Mouse (Mus musculus) myocyte (in vitro differentiated cells): Measurements from ENCODE around the gene Spsb2.

Source experiments
- CEBPB ChIP-seq: IDR thresholded peaks from 2 replicates; pipeline ENCODE4 v1.6.1; 2011; ENCODE audit warnings: mild to moderate bottlenecking, moderate library complexity; ENCODE audit not compliant: poor library complexity, insufficient read depth, severe bottlenecking
- E2F4 ChIP-seq: IDR thresholded peaks from one replicate; pipeline ENCODE4 v1.6.1; 2011; ENCODE audit warnings: mild to moderate bottlenecking, control low read depth, moderate library complexity; ENCODE audit not compliant: insufficient read depth
- MAX ChIP-seq: IDR thresholded peaks from one replicate; pipeline ENCODE4 v1.6.1; 2011; ENCODE audit warnings: low read depth, mild to moderate bottlenecking, control low read depth
- MYOD1 ChIP-seq, 3 experiments: IDR thresholded peaks; one replicate each; pipeline ENCODE4 v1.6.1; 2011; ENCODE audit warnings: control low read depth in 2 of 3, low read depth in 2 of 3, mild to moderate bottlenecking in 2 of 3, moderate library complexity in 1 of 3; ENCODE audit not compliant: insufficient read length in 2 of 3, control insufficient read depth in 1 of 3
- MYOG ChIP-seq, 3 experiments: IDR thresholded peaks; one replicate each; pipeline ENCODE4 v1.6.1; 2011; ENCODE audit warnings: control low read depth in 2 of 3, low read depth in 2 of 3, mild to moderate bottlenecking in 2 of 3; ENCODE audit not compliant: insufficient read length in 2 of 3, control insufficient read depth in 1 of 3, insufficient read depth in 1 of 3
- POLR2A ChIP-seq: IDR thresholded peaks from one replicate; pipeline ENCODE4 v1.6.1; 2011; ENCODE audit warnings: low read depth, mild to moderate bottlenecking, control low read depth, moderate library complexity; ENCODE audit not compliant: insufficient read length
- POLR2AphosphoS2 ChIP-seq: IDR thresholded peaks from one replicate; pipeline ENCODE4 v1.6.1; 2011; ENCODE audit warnings: low read depth, control low read depth; ENCODE audit not compliant: insufficient read length
- SRF ChIP-seq: IDR thresholded peaks from one replicate; pipeline ENCODE4 v1.6.1; 2011; ENCODE audit warnings: low read depth; ENCODE audit not compliant: control insufficient read depth, insufficient read length
- TCF12 ChIP-seq: IDR thresholded peaks from one replicate; pipeline ENCODE4 v1.6.1; 2011; ENCODE audit warnings: mild to moderate bottlenecking, control low read depth; ENCODE audit not compliant: poor library complexity, insufficient read depth, severe bottlenecking
- USF1 ChIP-seq: IDR thresholded peaks from one replicate; pipeline ENCODE4 v1.6.1; 2011; ENCODE audit warnings: low read depth, mild to moderate bottlenecking, control low read depth, moderate library complexity

DNA sequence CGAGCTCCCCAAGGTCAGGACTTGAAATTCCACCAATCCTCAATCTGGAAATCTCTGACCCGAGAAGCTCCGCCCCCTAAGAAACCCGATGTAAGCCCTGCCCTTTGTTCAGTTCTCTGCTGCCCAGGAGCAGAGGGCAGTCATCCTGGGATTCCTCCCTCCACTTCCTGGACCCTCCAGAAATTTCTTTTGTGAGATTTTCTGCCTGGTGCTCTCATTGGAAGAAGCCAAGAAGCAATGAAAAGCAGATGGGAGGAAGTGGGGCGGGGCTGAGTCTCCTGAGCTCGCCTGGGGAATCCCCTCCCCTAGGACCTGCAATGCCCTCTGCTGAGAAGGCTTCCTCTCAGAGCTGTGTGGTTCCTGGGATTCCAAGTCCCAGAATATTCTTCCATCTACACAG is 26.0 kb upstream of the Spsb2 start:
- TF ChIP-seq POLR2A (no peak), MYOG (IDR thresholded peaks at IDR 0.05; ENCODE audit: control insufficient read depth in 1 of 3, insufficient read depth in 1 of 3, insufficient read length in 2 of 3, low read depth in 2 of 3) (no peak), MAX (no peak), E2F4 (no peak), USF1 (no peak), CEBPB (no peak), SRF (no peak), TCF12 (no peak), POLR2AphosphoS2 (no peak), MYOD1 (IDR thresholded peaks at IDR 0.05; ENCODE audit: control insufficient read depth in 1 of 3, insufficient read length in 2 of 3, low read depth in 2 of 3) (no peak)
